Mouse (Mus musculus) neural tube, embryonic 10.5 days (tissue): ENCODE measurements at regions not wholly inside any gene's neighbourhood (a gene's known extent, or its start where the extent isn't known, plus 50 kb on each side); places are given as distances from the start of the nearest gene placed in this dataset.
A peak's percentile ranks its signal among the peaks of the same experiment; 100 is the strongest.

Experiments used
- DNase-seq: peaks from one replicate; pipeline ENCODE4 v3.0.0-alpha.2; 2017; ENCODE audit warnings: low spot score; ENCODE audit errors: extremely low spot score

DNA sequence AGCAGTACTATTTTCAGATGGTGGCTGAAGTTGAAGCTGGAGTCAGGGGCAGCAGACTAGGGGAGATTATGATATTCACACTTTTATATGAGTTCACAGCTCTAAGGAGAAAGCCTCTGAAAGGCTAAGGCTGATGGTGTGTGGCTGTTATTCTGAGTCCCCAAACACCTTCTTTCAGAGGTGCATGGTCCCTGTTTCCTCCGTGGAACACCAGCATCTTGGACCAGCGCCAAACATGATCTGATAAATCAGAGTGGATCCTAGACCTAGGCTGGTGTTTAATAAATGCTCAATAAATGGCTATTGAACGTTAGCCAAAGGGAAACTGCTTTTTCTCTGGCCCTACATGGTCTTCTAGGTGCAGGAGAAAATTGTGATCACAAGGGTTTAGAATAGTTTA, 269.2 kb downstream of the Agtpbp1 start:
- DNase-seq = no peak

- DNase-seq = peak; percentile 46
Measured at GRCm38 (mm10) chr13:59314419-59314818, 270.6 kb downstream of the Agtpbp1 start.

GRCm38 (mm10) chr13:59313725-59314330, 271.2 kb downstream of the Agtpbp1 start:
- DNase-seq = no peak

- DNase-seq = peak; percentile 16
Measured at GRCm38 (mm10) chr13:59292905-59293304, 292.1 kb downstream of the Agtpbp1 start.

DNA sequence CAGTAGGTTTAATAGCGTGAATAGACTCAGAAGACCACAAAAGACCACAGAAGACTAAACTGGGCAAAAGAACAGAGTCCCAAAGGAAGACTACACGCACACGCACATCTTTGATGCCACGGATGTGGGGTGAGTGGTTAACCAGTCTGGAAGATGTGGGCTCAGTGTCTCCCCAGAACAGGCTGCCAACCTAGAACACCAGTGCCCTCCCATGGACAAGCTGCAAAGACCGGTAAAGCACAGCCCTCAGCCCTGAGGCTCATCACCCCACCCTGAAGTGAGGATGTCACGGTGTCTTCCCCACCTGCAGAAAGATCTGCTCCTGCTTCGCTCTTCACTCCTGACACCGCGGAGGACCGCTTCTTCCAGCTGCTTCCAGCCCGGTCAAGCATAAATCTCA, 295.9 kb downstream of the Agtpbp1 start:
- DNase-seq = no peak

DNA sequence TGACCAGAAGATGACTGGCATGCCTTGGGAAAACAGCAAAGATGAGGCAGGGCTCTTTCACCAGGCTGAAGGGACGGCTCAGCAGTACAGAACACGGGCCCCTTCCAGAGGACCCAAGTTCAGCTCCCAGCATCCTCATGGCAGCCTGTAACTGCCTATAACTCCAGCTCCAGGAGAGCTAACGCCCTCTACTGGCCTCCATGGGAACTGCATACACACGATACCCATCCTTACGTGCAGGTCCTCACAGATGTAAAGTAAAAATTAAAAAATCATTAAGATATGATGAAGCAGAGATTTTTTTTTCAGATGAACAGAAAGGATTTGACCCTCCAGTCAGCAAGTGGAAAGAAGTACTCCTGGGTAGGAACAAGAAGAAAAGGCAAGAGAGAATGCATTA, 303.8 kb downstream of the Agtpbp1 start:
- DNase-seq = no peak

DNA sequence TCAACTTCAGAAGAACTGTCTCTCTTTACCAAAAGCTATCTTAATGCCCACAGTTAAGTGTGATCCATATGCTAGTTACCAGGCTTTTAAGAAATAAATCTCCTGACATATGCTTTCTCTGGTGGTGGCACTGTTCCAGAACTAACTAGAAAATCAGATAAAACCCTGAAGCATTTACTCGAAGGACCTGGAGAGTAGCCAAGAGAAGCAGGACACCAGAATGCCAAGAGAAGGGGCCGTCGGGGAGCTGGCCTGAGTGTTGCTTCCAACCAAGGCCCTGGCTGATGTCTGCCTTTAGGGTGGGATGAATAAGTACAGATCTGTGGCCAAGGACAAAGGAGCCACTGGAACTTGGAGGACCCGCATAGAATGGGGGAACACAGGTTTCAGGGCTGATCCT, 305.9 kb downstream of the Agtpbp1 start:
- no peak for DNase-seq

DNA sequence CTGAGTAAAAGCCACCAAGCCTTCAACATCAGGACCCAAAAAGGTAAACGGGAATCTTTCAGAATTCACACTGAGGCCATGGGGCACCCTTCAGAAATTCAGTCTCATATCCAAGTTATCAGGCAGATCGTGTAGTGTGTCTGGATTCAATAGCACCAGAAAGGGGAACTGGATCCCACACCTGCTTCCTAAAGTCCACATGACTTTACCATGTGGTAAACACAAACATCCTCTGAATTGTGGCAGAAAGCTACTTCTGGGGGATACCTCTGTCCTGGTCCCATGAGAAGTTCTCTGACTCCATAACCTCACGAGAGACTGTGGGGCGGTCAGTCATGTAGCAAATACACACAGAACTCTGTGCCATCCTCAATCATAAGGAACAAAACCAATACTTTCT, 313.4 kb downstream of the Agtpbp1 start:
- no peak for DNase-seq

GRCm38 (mm10) chr13:59266854-59267253, 318.2 kb downstream of the Agtpbp1 start:
- no peak for DNase-seq

GRCm38 (mm10) chr13:59264126-59264525, 320.9 kb downstream of the Agtpbp1 start:
- no peak for DNase-seq

- no peak for DNase-seq
Measured at GRCm38 (mm10) chr13:59261924-59262323, 323.1 kb downstream of the Agtpbp1 start.

DNA sequence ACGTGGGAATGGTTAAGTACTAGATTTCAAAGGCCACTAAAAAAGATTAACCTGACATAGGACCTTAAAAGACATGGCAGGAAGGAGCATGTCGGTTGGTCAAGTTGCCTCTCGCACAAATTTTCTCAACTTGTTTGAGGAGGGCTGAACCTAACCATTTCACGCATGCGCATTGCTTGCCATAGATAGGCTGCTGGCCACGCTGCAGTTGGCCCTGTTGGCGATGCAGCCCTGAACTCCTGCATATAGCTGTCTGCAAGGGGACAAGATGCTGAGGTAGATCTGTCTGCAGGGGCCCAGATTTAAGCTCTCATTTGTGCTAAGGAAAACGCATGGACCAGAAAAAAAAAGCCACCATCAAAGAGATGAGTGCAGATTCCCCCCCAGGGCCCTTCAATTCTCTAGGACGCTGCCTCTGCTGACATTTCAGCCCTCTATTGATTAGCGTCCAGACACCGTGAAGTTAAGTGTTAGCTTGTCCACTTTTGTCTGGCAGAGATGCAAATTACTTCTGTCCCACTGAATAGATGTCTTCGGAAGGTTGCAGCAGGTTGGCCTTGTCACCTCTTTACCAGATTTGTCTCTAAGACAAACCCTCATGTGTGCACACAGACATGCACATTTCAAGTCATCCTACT, 329.1 kb downstream of the Agtpbp1 start:
- no peak for DNase-seq

DNA sequence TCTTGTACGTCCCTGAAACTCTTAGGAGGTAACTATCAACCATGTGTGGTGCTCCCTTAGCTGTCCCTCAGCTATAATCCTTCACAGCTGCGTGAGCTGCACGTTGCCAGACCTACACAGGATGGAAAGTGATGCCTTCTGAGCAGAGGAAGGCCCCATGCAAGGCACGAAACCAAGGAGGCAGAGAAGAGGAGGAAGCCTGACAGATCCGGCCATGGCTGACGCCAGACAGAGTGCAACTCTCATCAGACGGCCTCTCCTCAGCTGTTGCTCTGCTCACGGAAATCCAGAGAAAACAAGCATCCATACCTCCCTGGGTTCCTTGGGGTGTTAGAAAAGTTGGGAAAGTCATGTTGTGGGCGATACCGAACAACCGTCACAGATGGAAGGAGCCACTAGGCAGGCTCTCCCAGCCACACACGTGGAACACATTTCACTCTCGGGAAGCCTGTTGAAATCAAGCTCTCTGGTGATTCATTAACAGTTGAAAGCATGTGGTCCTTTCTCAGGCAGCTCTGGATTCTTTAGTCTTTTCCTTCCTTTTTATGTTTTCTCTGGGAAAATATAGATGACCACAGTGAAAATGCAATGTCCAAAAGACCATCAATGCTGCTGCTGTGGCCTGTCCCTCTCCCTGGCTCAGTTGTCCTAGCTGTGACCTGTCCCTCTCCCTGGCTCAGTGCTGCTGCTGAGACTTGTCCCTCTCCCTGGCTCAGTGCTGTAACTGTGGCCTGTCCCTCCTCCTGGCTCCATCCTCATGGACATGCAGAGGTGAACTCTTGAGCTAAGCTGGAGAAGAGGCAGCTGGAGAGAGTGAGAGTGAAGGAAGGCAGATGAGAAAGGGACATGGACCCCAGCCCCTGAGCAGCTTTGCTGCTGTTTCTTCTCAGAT, 331.1 kb downstream of the Agtpbp1 start:
- no peak for DNase-seq

DNA sequence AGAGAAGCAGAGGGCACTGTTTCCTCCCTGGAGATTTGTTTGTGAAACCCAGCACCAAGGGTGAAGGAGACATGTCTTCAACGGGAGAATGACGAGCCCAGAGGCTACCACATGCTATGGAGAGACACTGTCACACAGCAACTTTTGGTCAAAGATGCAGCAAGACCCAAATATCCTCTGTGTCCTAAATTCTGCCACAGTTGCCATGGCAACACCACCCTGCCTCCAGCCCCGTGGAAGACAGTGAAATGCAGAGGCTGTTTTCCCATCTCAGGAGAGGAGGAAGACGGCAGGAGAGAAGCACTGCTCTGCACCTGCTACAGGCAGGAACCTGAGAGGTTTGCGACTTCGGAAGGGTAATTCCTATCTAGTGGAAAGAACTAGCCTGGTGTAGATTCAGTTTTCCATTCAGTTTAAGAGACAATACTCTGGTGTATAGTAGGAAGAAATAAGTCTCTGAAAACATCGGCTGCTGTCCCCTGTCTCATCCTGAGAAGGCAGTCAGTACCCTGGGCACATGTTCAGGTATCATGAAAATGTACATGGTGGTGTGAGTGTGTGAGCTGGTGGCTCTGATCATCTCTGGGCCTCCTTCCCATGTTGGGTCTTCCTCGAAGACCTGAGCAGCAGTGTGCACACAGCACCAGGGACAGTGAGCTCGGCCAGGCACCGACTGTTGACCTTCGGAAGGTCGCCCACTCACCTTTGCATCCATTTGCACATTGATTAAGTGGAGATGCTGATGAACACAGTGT, 333.6 kb downstream of the Agtpbp1 start:
- peak; percentile 30 for DNase-seq

DNA sequence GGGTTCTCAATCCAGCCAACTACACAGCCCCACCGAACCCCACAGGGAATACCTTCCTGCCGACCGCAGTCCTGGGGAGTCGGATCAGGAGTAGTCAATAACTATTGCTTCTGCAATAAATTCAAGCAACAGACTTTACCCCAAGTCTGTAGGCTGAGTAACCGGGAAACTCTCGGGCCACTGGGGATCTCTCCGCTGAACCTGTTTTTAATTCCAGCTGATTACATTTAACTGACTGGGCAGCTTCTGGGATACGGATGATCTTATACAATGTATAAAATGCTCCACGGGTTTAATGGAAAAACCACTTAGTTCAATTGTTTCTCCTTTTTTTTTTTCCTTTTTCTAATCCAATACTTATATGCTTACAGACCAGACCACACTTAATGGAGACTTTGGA, 336.6 kb downstream of the Agtpbp1 start:
- DNase-seq = no peak

DNA sequence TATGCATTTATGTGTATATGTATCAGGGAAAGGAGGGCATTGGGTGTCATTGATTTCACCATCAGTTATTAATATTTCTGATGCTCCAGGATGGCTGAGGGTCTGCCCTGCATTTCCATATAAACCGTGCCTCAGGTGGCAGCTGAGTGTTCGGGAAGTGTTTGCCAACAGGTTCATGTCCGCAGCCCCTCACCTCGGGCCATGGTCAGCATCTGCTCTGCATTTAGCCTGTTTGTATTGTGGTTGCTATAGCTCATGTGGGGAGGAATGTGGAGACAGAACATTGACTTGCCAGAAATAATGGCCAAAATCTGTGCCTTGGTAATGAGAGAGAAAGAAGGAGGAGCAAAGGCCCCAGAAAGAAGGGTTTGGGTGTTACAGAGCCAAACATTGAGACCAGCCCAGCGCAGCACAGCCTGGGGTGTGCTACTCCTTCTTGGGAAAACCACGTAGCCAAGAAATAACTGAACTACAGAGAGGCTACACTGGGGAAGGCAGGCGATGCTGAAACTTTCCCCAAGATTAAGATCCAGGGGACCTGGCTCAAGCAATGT, 338.0 kb downstream of the Agtpbp1 start:
- no peak for DNase-seq

GRCm38 (mm10) chr13:59246070-59246469, 339.0 kb downstream of the Agtpbp1 start:
- no peak for DNase-seq

GRCm38 (mm10) chr13:59244622-59245021, 340.4 kb downstream of the Agtpbp1 start:
- no peak for DNase-seq

DNA sequence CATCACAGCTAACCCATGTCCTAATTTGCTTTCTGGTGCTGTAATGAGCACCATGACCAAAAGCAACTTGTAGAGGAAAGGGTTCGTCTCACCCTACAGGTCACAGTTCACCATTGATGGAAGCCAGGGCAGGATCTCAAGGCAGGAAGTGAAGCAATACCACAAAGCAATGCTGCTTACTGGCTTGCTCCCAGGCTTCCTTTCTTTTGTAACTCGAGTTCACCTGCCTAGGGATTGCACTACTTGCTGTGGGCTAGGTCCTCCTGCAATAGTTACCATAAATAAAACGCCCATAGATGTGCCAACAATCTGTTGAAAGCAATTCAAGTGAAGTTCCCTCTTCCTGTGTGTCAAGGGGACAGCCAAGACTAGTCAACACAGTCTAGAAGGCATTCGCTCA, 342.4 kb downstream of the Agtpbp1 start:
- no peak for DNase-seq

GRCm38 (mm10) chr13:59238696-59239095, 346.3 kb downstream of the Agtpbp1 start:
- DNase-seq = no peak

GRCm38 (mm10) chr13:59235836-59236235, 349.2 kb downstream of the Agtpbp1 start:
- no peak for DNase-seq
